Mouse (Mus musculus): ENCODE results near the gene Gatc. TPM values are rescaled to one million over a fixed set of nuclear protein-coding genes. Genes with fewer than 3 reads are reported as not detected.

Gatc gene
- total RNA-seq, 1 experiment: 3.1 TPM

- no peak overlapping the region for H3K27ac ChIP-seq (ENCODE audit: insufficient read depth, low read depth, low read length, poor library complexity, severe bottlenecking)
- H3K4me3 ChIP-seq (ENCODE audit: insufficient read depth in 1 of 2, low read depth in 1 of 2, low read length in 2 of 2, poor library complexity in 1 of 2, severe bottlenecking in 1 of 2): peak overlapping the region; percentile 10 to 52; a peak in 3 of 4 replicates
- H3K9me3 ChIP-seq (ENCODE audit: control insufficient read depth, insufficient read depth, low read depth, low read length): no peaks in the 10 kb centered on the region
- no peaks in the 10 kb centered on the region for H3K36me3 ChIP-seq (ENCODE audit: control insufficient read depth, insufficient read depth, low read length, poor library complexity, severe bottlenecking)
- peak overlapping the region; percentile 56 for H3K9ac ChIP-seq (ENCODE audit: insufficient read depth, low read depth, low read length, poor library complexity, severe bottlenecking)
- in situ Hi-C loops (cut with MboI; ENCODE audit: low sequenced_read_pairs in 2 of 2, unreplicated experiment in 2 of 2): no loop called here
- peaks cover 3 to 21% of the 10 kb centered on the region in 2 experiments; a peak in 3 of 4 replicates for H3K4me1 ChIP-seq (ENCODE audit: control insufficient read depth in 2 of 2, insufficient read depth in 2 of 2, low read length in 2 of 2, poor library complexity in 1 of 2)
- no peak for TF ChIP-seq ZC3H11A (IDR thresholded peaks at IDR 0.05; ENCODE audit: borderline replicate concordance, low read depth, low read length)
- no peak for TF ChIP-seq ZNF384 (IDR thresholded peaks at IDR 0.05; ENCODE audit: low read depth, low read length)
- no peak for TF ChIP-seq MAFK (IDR thresholded peaks at IDR 0.05; ENCODE audit: insufficient read depth, low read depth, low read length)
- TF ChIP-seq CHD2 (IDR thresholded peaks at IDR 0.05; ENCODE audit: low read depth, low read length): no peak
- TF ChIP-seq HCFC1 (IDR thresholded peaks at IDR 0.05; ENCODE audit: borderline replicate concordance, insufficient read depth, low read length): no peak
- peak; percentile 51 for DNase-seq (ENCODE audit: low read depth, low spot score)
These were observed 21.7 kb downstream of the Gatc start for GRCm38 (mm10) chr5:115319004-115319940.

- Histone ChIP-seq H3K9me3 (ENCODE audit: control insufficient read depth, insufficient read depth, low read depth, low read length) (no peaks in the 10 kb centered on the region), H3K36me3 (ENCODE audit: control insufficient read depth, insufficient read depth, low read length, poor library complexity, severe bottlenecking) (no peaks in the 10 kb centered on the region), H3K27ac (ENCODE audit: insufficient read depth, low read depth, low read length, poor library complexity, severe bottlenecking) (peak overlapping the region; percentile 65), H3K4me3 (ENCODE audit: insufficient read depth in 1 of 2, low read depth in 1 of 2, low read length in 2 of 2, poor library complexity in 1 of 2, severe bottlenecking in 1 of 2) (no peak overlapping the region), H3K4me1 (ENCODE audit: control insufficient read depth in 2 of 2, insufficient read depth in 2 of 2, low read length in 2 of 2, poor library complexity in 1 of 2) (peaks cover 3 to 30% of the 10 kb centered on the region in 2 experiments; a peak in 3 of 4 replicates), H3K9ac (ENCODE audit: insufficient read depth, low read depth, low read length, poor library complexity, severe bottlenecking) (no peak overlapping the region)
- DNase-seq (ENCODE audit: low read depth, low spot score): peak; percentile 76
- TF ChIP-seq HCFC1 (IDR thresholded peaks at IDR 0.05; ENCODE audit: borderline replicate concordance, insufficient read depth, low read length) (no peak), ZNF384 (IDR thresholded peaks at IDR 0.05; ENCODE audit: low read depth, low read length) (no peak), CHD2 (IDR thresholded peaks at IDR 0.05; ENCODE audit: low read depth, low read length) (no peak), MAFK (IDR thresholded peaks at IDR 0.05; ENCODE audit: insufficient read depth, low read depth, low read length) (no peak)
- in situ Hi-C loops (cut with MboI; ENCODE audit: low sequenced_read_pairs in 2 of 2, unreplicated experiment in 2 of 2): no loop called here
These were observed 23.2 kb downstream of the Gatc start for GRCm38 (mm10) chr5:115317645-115318328.

- no peaks in the 10 kb centered on the region for H3K9me3 ChIP-seq (ENCODE audit: control insufficient read depth, insufficient read depth, low read depth, low read length)
- H3K9ac ChIP-seq (ENCODE audit: insufficient read depth, low read depth, low read length, poor library complexity, severe bottlenecking): peak overlapping the region; percentile 1; the same call in 1 of the 2 replicates
- H3K27ac ChIP-seq (ENCODE audit: insufficient read depth, low read depth, low read length, poor library complexity, severe bottlenecking): peak overlapping the region; percentile 88; the same call in 1 of the 2 replicates
These were observed 23.9 kb downstream of the Gatc start for GRCm38 (mm10) chr5:115316968-115317644.

GRCm38 (mm10) chr5:115313668-115313943 is 27.4 kb downstream of the Gatc start:
- Histone ChIP-seq H3K4me1 (ENCODE audit: control insufficient read depth in 2 of 2, insufficient read depth in 2 of 2, low read length in 2 of 2, poor library complexity in 1 of 2) (peaks cover 3 to 29% of the 10 kb centered on the region in 2 experiments; a peak in 3 of 4 replicates), H3K9ac (ENCODE audit: insufficient read depth, low read depth, low read length, poor library complexity, severe bottlenecking) (no peak overlapping the region), H3K27ac (ENCODE audit: insufficient read depth, low read depth, low read length, poor library complexity, severe bottlenecking) (no peak overlapping the region; the same call in 1 of the 2 replicates), H3K9me3 (ENCODE audit: control insufficient read depth, insufficient read depth, low read depth, low read length) (no peaks in the 10 kb centered on the region), H3K4me3 (ENCODE audit: insufficient read depth in 1 of 2, low read depth in 1 of 2, low read length in 2 of 2, poor library complexity in 1 of 2, severe bottlenecking in 1 of 2) (no peak overlapping the region), H3K36me3 (ENCODE audit: control insufficient read depth, insufficient read depth, low read length, poor library complexity, severe bottlenecking) (no peaks in the 10 kb centered on the region)
- TF ChIP-seq MAFK (IDR thresholded peaks at IDR 0.05; ENCODE audit: insufficient read depth, low read depth, low read length) (no peak), HCFC1 (IDR thresholded peaks at IDR 0.05; ENCODE audit: borderline replicate concordance, insufficient read depth, low read length) (no peak), ZC3H11A (IDR thresholded peaks at IDR 0.05; ENCODE audit: borderline replicate concordance, low read depth, low read length) (no peak), CHD2 (IDR thresholded peaks at IDR 0.05; ENCODE audit: low read depth, low read length) (no peak), ZNF384 (IDR thresholded peaks at IDR 0.05; ENCODE audit: low read depth, low read length) (no peak)
- in situ Hi-C loops (cut with MboI; ENCODE audit: low sequenced_read_pairs in 2 of 2, unreplicated experiment in 2 of 2): no loop called here
- no peak for DNase-seq (ENCODE audit: low read depth, low spot score)

More at GRCm38 (mm10) chr5:115316968-115317644, 23.9 kb downstream of the Gatc start:
- Histone ChIP-seq H3K36me3 (ENCODE audit: control insufficient read depth, insufficient read depth, low read length, poor library complexity, severe bottlenecking) (no peaks in the 10 kb centered on the region), H3K4me1 (ENCODE audit: control insufficient read depth in 2 of 2, insufficient read depth in 2 of 2, low read length in 2 of 2, poor library complexity in 1 of 2) (peaks cover 3 to 34% of the 10 kb centered on the region in 2 experiments; a peak in 3 of 4 replicates), H3K4me3 (ENCODE audit: insufficient read depth in 1 of 2, low read depth in 1 of 2, low read length in 2 of 2, poor library complexity in 1 of 2, severe bottlenecking in 1 of 2) (no peak overlapping the region; a peak in 1 of 4 replicates)
- in situ Hi-C loops (cut with MboI; ENCODE audit: low sequenced_read_pairs in 2 of 2, unreplicated experiment in 2 of 2): no loop called here
- TF ChIP-seq ZC3H11A (IDR thresholded peaks at IDR 0.05; ENCODE audit: borderline replicate concordance, low read depth, low read length): no peak
- TF ChIP-seq HCFC1 (IDR thresholded peaks at IDR 0.05; ENCODE audit: borderline replicate concordance, insufficient read depth, low read length): no peak
- TF ChIP-seq MAFK (IDR thresholded peaks at IDR 0.05; ENCODE audit: insufficient read depth, low read depth, low read length): no peak
- TF ChIP-seq ZNF384 (IDR thresholded peaks at IDR 0.05; ENCODE audit: low read depth, low read length): no peak
- no peak for TF ChIP-seq CHD2 (IDR thresholded peaks at IDR 0.05; ENCODE audit: low read depth, low read length)
- peak; percentile 31 for DNase-seq (ENCODE audit: low read depth, low spot score)

Measured in ES-E14 (cell line).